Mouse (Mus musculus) lung, adult 2 months (tissue): ENCODE data around the gene Uqcrc2.

Source experiments
- CTCF ChIP-seq: fragments of 200-500 bp; IDR thresholded peaks from 2 replicates; pipeline ENCODE4 v1.5.1; 2011; ENCODE audit warnings: mild to moderate bottlenecking, low read length, control low read depth; ENCODE audit not compliant: insufficient read depth
- POLR2A ChIP-seq: fragments of 200-500 bp; IDR thresholded peaks from 2 replicates; pipeline ENCODE4 v1.6.1; 2011; ENCODE audit warnings: low read depth, mild to moderate bottlenecking, control low read depth, low read length, borderline replicate concordance; ENCODE audit errors: extremely low read depth

DNA sequence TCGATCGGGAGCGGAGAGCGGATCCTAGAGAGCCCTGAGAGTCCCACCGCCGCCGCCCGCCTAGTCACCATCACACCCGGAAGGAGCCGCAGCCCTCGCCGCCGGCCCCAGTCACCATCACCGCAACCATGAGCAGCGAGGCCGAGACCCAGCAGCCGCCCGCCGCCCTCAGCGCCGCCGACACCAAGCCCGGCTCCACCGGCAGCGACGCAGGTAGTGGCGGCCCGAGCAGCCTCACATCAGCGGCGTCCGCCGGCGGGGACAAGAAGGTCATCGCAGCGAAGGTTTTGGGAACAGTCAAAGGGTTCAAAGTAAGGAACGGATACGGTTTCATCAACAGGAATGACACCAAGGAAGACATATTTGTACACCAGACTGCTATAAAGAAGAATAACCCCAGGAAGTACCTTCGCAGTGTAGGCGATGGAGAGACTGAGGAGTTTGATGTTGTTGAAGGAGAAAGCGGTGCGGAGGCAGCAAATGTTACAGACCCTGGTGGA, 37.2 kb upstream of the Uqcrc2 start:
- TF ChIP-seq CTCF (no peak), POLR2A (no peak)
